Mouse (Mus musculus) midbrain, embryonic 10.5 days (tissue): ENCODE measurements at regions not wholly inside any gene's neighbourhood (a gene's known extent, or its start where the extent isn't known, plus 50 kb on each side); places are given as distances from the start of the nearest gene placed in this dataset.
A peak's percentile ranks its signal among the peaks of the same experiment; 100 is the strongest.

Source experiments
- DNase-seq: peaks from one replicate; pipeline ENCODE4 v3.0.0-alpha.2; 2017; ENCODE audit warnings: low spot score
- H3K27ac ChIP-seq: fragments of 300-500 bp; sonication (generic); replicated peaks from 2 replicates; pipeline ENCODE4 v1.5.1; 2016; ENCODE audit warnings: mild to moderate bottlenecking
- H3K27me3 ChIP-seq: fragments of 300-500 bp; sonication (generic); 2 replicates; pipeline ENCODE4 v1.6.1; 2016; ENCODE audit warnings: low read depth, mild to moderate bottlenecking; ENCODE audit not compliant: poor library complexity, severe bottlenecking
- H3K36me3 ChIP-seq: fragments of 300-500 bp; sonication (generic); 2 replicates; pipeline ENCODE4 v1.6.1; 2016; ENCODE audit warnings: mild to moderate bottlenecking, moderate library complexity
- H3K4me1 ChIP-seq: fragments of 300-500 bp; sonication (generic); 2 replicates; pipeline ENCODE4 v1.6.1; 2016
- H3K4me3 ChIP-seq: fragments of 300-500 bp; sonication (generic); 2 replicates; pipeline ENCODE4 v1.5.1; 2016; ENCODE audit warnings: mild to moderate bottlenecking, moderate library complexity
- H3K9me3 ChIP-seq: fragments of 300-500 bp; sonication (generic); replicated peaks from 2 replicates; pipeline ENCODE4 v1.6.1; 2016; ENCODE audit warnings: mild to moderate bottlenecking
- WGBS: fragments of 180-500 bp; shearing (Covaris S2); methylation state at CpG from one replicate; pipeline ENCODE4 v1.1.7; 2016; 5-methylcytosine and 5-hydroxymethylcytosine counted together

GRCm38 (mm10) chr1:91611281-91611680, 70.9 kb downstream of the Asb1 start:
- Histone ChIP-seq H3K27me3 (peaks cover 5% of the 10 kb centered on the region; the same call in 1 of the 2 replicates), H3K4me1 (peaks cover 17% of the 10 kb centered on the region), H3K27ac (peak overlapping the region; percentile 38; the same call in 1 of the 2 replicates), H3K4me3 (no peak overlapping the region), H3K36me3 (no peaks in the 10 kb centered on the region), H3K9me3 (no peaks in the 10 kb centered on the region)
- WGBS = 79% methylated on average over 13 of the region's 13 CpGs
- DNase-seq = no peak

GRCm38 (mm10) chr1:91611694-91612093, 71.3 kb downstream of the Asb1 start:
- H3K27ac ChIP-seq = no peak overlapping the region
- no peaks in the 10 kb centered on the region for H3K36me3 ChIP-seq
- peaks cover 5% of the 10 kb centered on the region; the same call in 1 of the 2 replicates for H3K27me3 ChIP-seq
- no peak for DNase-seq
- H3K9me3 ChIP-seq = no peaks in the 10 kb centered on the region
- 82% methylated on average over 16 of the region's 16 CpGs for WGBS
- peaks cover 13% of the 10 kb centered on the region for H3K4me1 ChIP-seq
- H3K4me3 ChIP-seq = no peak overlapping the region

GRCm38 (mm10) chr1:91612912-91613311, 72.6 kb downstream of the Asb1 start:
- WGBS = 67% methylated on average over 3 of the region's 3 CpGs
- peaks cover 5% of the 10 kb centered on the region; the same call in 1 of the 2 replicates for H3K27me3 ChIP-seq
- no peaks in the 10 kb centered on the region for H3K9me3 ChIP-seq
- no peak overlapping the region for H3K4me3 ChIP-seq
- H3K4me1 ChIP-seq = peaks cover 12% of the 10 kb centered on the region; the same call in 1 of the 2 replicates
- no peaks in the 10 kb centered on the region for H3K36me3 ChIP-seq
- no peak overlapping the region for H3K27ac ChIP-seq
- no peak for DNase-seq

GRCm38 (mm10) chr1:91615396-91615795, 75.1 kb downstream of the Asb1 start:
- H3K36me3 ChIP-seq = no peaks in the 10 kb centered on the region
- WGBS = 86% methylated on average over 5 of the region's 5 CpGs
- no peaks in the 10 kb centered on the region for H3K9me3 ChIP-seq
- no peak overlapping the region for H3K4me3 ChIP-seq
- DNase-seq = no peak
- peaks cover 12% of the 10 kb centered on the region; the same call in 1 of the 2 replicates for H3K4me1 ChIP-seq
- no peaks in the 10 kb centered on the region for H3K27me3 ChIP-seq
- H3K27ac ChIP-seq = no peak overlapping the region

GRCm38 (mm10) chr1:91618527-91619135, 78.3 kb downstream of the Asb1 start:
- no peak for DNase-seq
- WGBS = 88% methylated on average over 14 of the region's 14 CpGs
- no peaks in the 10 kb centered on the region for H3K9me3 ChIP-seq

GRCm38 (mm10) chr1:91621141-91621540, 80.8 kb downstream of the Asb1 start:
- Histone ChIP-seq H3K4me3 (no peak overlapping the region), H3K27ac (no peak overlapping the region), H3K27me3 (no peaks in the 10 kb centered on the region), H3K36me3 (no peaks in the 10 kb centered on the region), H3K4me1 (peaks cover 11% of the 10 kb centered on the region; the same call in 1 of the 2 replicates), H3K9me3 (no peaks in the 10 kb centered on the region)
- DNase-seq = no peak
- 83% methylated on average over 5 of the region's 5 CpGs for WGBS

More at GRCm38 (mm10) chr1:91618527-91619135, 78.3 kb downstream of the Asb1 start:
- no peak overlapping the region for H3K27ac ChIP-seq
- H3K4me1 ChIP-seq = no peaks in the 10 kb centered on the region
- no peaks in the 10 kb centered on the region for H3K36me3 ChIP-seq
- H3K27me3 ChIP-seq = no peaks in the 10 kb centered on the region
- no peak overlapping the region for H3K4me3 ChIP-seq

- H3K36me3 ChIP-seq = no peaks in the 10 kb centered on the region
- DNase-seq = no peak
- H3K27me3 ChIP-seq = no peaks in the 10 kb centered on the region
- peaks cover 11% of the 10 kb centered on the region; the same call in 1 of the 2 replicates for H3K4me1 ChIP-seq
- no peak overlapping the region for H3K27ac ChIP-seq
- no peak overlapping the region for H3K4me3 ChIP-seq
- WGBS = 94% methylated on average over 5 of the region's 5 CpGs
- H3K9me3 ChIP-seq = no peaks in the 10 kb centered on the region
Measured at GRCm38 (mm10) chr1:91622874-91623273, 82.5 kb downstream of the Asb1 start.

GRCm38 (mm10) chr1:91624028-91624427, 83.7 kb downstream of the Asb1 start:
- Histone ChIP-seq H3K9me3 (no peaks in the 10 kb centered on the region), H3K27ac (no peak overlapping the region), H3K4me1 (peaks cover 11% of the 10 kb centered on the region; the same call in 1 of the 2 replicates), H3K27me3 (no peaks in the 10 kb centered on the region), H3K4me3 (no peak overlapping the region), H3K36me3 (no peaks in the 10 kb centered on the region)
- WGBS = 62% methylated on average over 8 of the region's 8 CpGs
- no peak for DNase-seq

- H3K27ac ChIP-seq = no peak overlapping the region
- H3K36me3 ChIP-seq = no peaks in the 10 kb centered on the region
- WGBS = 78% methylated on average over 11 of the region's 11 CpGs
- no peaks in the 10 kb centered on the region for H3K27me3 ChIP-seq
- no peak overlapping the region for H3K4me3 ChIP-seq
- H3K9me3 ChIP-seq = no peaks in the 10 kb centered on the region
- H3K4me1 ChIP-seq = peaks cover 11% of the 10 kb centered on the region; the same call in 1 of the 2 replicates
- DNase-seq = no peak
Measured at GRCm38 (mm10) chr1:91624531-91625300, 84.4 kb downstream of the Asb1 start.

GRCm38 (mm10) chr1:91626090-91626489, 85.7 kb downstream of the Asb1 start:
- Histone ChIP-seq H3K4me1 (peaks cover 11% of the 10 kb centered on the region; the same call in 1 of the 2 replicates), H3K36me3 (no peaks in the 10 kb centered on the region), H3K9me3 (no peaks in the 10 kb centered on the region), H3K4me3 (no peak overlapping the region), H3K27ac (no peak overlapping the region), H3K27me3 (no peaks in the 10 kb centered on the region)
- WGBS = 88% methylated on average over 11 of the region's 11 CpGs
- no peak for DNase-seq

GRCm38 (mm10) chr1:91630206-91630605, 89.9 kb downstream of the Asb1 start:
- DNase-seq = no peak
- Histone ChIP-seq H3K27me3 (no peaks in the 10 kb centered on the region), H3K27ac (no peak overlapping the region), H3K9me3 (no peaks in the 10 kb centered on the region), H3K4me3 (no peak overlapping the region), H3K36me3 (no peaks in the 10 kb centered on the region), H3K4me1 (peaks cover 2% of the 10 kb centered on the region; the same call in 1 of the 2 replicates)
- WGBS = 82% methylated on average over 12 of the region's 12 CpGs

- no peaks in the 10 kb centered on the region for H3K27me3 ChIP-seq
- no peak overlapping the region for H3K4me3 ChIP-seq
- no peaks in the 10 kb centered on the region for H3K9me3 ChIP-seq
- H3K36me3 ChIP-seq = no peaks in the 10 kb centered on the region
- no peak overlapping the region for H3K27ac ChIP-seq
- no peak for DNase-seq
- WGBS = 79% methylated on average over 6 of the region's 6 CpGs
- H3K4me1 ChIP-seq = no peaks in the 10 kb centered on the region
Measured at GRCm38 (mm10) chr1:91630871-91631410, 90.6 kb downstream of the Asb1 start.
